Mouse (Mus musculus): ENCODE data around the gene Entpd5. TPM values are rescaled to one million over a fixed set of nuclear protein-coding genes. Genes with fewer than 3 reads are reported as not detected.

Entpd5 gene
- total RNA-seq (2021) = 10 to 100 TPM; 23.6 to 24.1 TPM

- intact Hi-C loops (cut with DNase I) = loop anchor here (5.0 kb wide), 1 partner anchor 47 kb away; the partner anchor contains the start of genes Coq6 and Fam161b
- DNase-seq (ENCODE audit: low spot score in 2 of 2) = peak; percentile 93 to 94
Measured at GRCm38 (mm10) chr12:84408819-84409507, at the start of gene Entpd5, which contains the start of gene Bbof1. Gene Entpd5, minus strand, starts transcription at chr12:84409029. Gene Bbof1, plus strand, starts transcription at chr12:84409071.

- DNase-seq (ENCODE audit: low spot score in 2 of 2) = no peak
- intact Hi-C loops (cut with DNase I) = no loop called here
Measured at GRCm38 (mm10) chr12:84456911-84457310, 48.1 kb upstream of the Entpd5 start.

GRCm38 (mm10) chr12:84451801-84452200 lies 43.0 kb upstream of the Entpd5 start:
- peak in 1 of 2 experiments; percentile 23 for DNase-seq (ENCODE audit: low spot score in 2 of 2)
- intact Hi-C loops (cut with DNase I) = loop anchor here (2.0 kb wide), 1 partner anchor 35 kb away; the partner anchor contains the start of gene Rnf113a2

GRCm38 (mm10) chr12:84450718-84451646 lies 42.2 kb upstream of the Entpd5 start, which contains the start of the genes Aldh6a1 and Lin52:
Gene Aldh6a1, minus strand, starts transcription at chr12:84451004.
Gene Lin52, plus strand, starts transcription at chr12:84451422.
- intact Hi-C loops (cut with DNase I) = loop anchor here (2.0 kb wide), 1 partner anchor 34 kb away; the partner anchor contains the start of gene Rnf113a2
- peak; percentile 96 to 100 for DNase-seq (ENCODE audit: low spot score in 2 of 2)

GRCm38 (mm10) chr12:84450351-84450717 lies 41.5 kb upstream of the Entpd5 start:
- intact Hi-C loops (cut with DNase I) = loop anchor here (2.0 kb wide), 1 partner anchor 34 kb away; the partner anchor contains the start of gene Rnf113a2
- no peak for DNase-seq (ENCODE audit: low spot score in 2 of 2)

- no peak for DNase-seq (ENCODE audit: low spot score in 2 of 2)
- intact Hi-C loops (cut with DNase I) = loop anchor here (2.0 kb wide), 1 partner anchor 33 kb away; the partner anchor contains the start of gene Rnf113a2
Measured at GRCm38 (mm10) chr12:84449887-84450286, 41.1 kb upstream of the Entpd5 start.

GRCm38 (mm10) chr12:84448181-84448580 lies 39.4 kb upstream of the Entpd5 start:
- DNase-seq (ENCODE audit: low spot score in 2 of 2) = no peak
- intact Hi-C loops (cut with DNase I) = no loop called here

- intact Hi-C loops (cut with DNase I) = no loop called here
- no peak for DNase-seq (ENCODE audit: low spot score in 2 of 2)
Measured at GRCm38 (mm10) chr12:84447386-84447785, 38.6 kb upstream of the Entpd5 start.

- DNase-seq (ENCODE audit: low spot score in 2 of 2) = no peak
- intact Hi-C loops (cut with DNase I) = no loop called here
Measured at GRCm38 (mm10) chr12:84442526-84442925, 33.7 kb upstream of the Entpd5 start.

- intact Hi-C loops (cut with DNase I) = no loop called here
Measured at GRCm38 (mm10) chr12:84438697-84439096, 29.9 kb upstream of the Entpd5 start.

GRCm38 (mm10) chr12:84429825-84430224 lies 21.0 kb upstream of the Entpd5 start:
- no peak for DNase-seq (ENCODE audit: low spot score in 2 of 2)
- intact Hi-C loops (cut with DNase I) = no loop called here

More at GRCm38 (mm10) chr12:84438697-84439096, 29.9 kb upstream of the Entpd5 start:
- no peak for DNase-seq (ENCODE audit: low spot score in 2 of 2)

GRCm38 (mm10) chr12:84423990-84424389 lies 15.2 kb upstream of the Entpd5 start:
- no peak for DNase-seq (ENCODE audit: low spot score in 2 of 2)
- intact Hi-C loops (cut with DNase I) = no loop called here

- no peak for DNase-seq (ENCODE audit: low spot score in 2 of 2)
- intact Hi-C loops (cut with DNase I) = loop anchor here (2.0 kb wide), 1 partner anchor 33 kb away; the partner anchor contains the start of genes Aldh6a1 and Lin52
Measured at GRCm38 (mm10) chr12:84417605-84417922, 8.7 kb upstream of the Entpd5 start.

GRCm38 (mm10) chr12:84416834-84417604 lies 8.2 kb upstream of the Entpd5 start, which contains the start of gene Rnf113a2:
Gene Rnf113a2, plus strand, starts transcription at chr12:84417196.
- intact Hi-C loops (cut with DNase I) = loop anchor here (2.0 kb wide), 1 partner anchor 34 kb away; the partner anchor contains the start of genes Aldh6a1 and Lin52

GRCm38 (mm10) chr12:84407874-84408818 lies 683 bp downstream of the Entpd5 start:
- intact Hi-C loops (cut with DNase I) = loop anchor here (5.0 kb wide), 1 partner anchor 46 kb away; the partner anchor contains the start of genes Coq6 and Fam161b
- peak; percentile 31 to 46 for DNase-seq (ENCODE audit: low spot score in 2 of 2)

More at GRCm38 (mm10) chr12:84416834-84417604, 8.2 kb upstream of the Entpd5 start, which contains the start of gene Rnf113a2:
- DNase-seq (ENCODE audit: low spot score in 2 of 2) = peak; percentile 87 to 88

- intact Hi-C loops (cut with DNase I) = loop anchor here (5.0 kb wide), 1 partner anchor 45 kb away; the partner anchor contains the start of genes Coq6 and Fam161b
- no peak for DNase-seq (ENCODE audit: low spot score in 2 of 2)
Measured at GRCm38 (mm10) chr12:84407259-84407658, 1.6 kb downstream of the Entpd5 start.

- DNase-seq (ENCODE audit: low spot score in 2 of 2) = no peak
- intact Hi-C loops (cut with DNase I) = no loop called here
Measured at GRCm38 (mm10) chr12:84404541-84404940, 4.3 kb downstream of the Entpd5 start.

GRCm38 (mm10) chr12:84402923-84403322 lies 5.9 kb downstream of the Entpd5 start:
- no peak for DNase-seq (ENCODE audit: low spot score in 2 of 2)
- intact Hi-C loops (cut with DNase I) = no loop called here
